Mouse (Mus musculus): ENCODE measurements at regions not wholly inside any gene's neighbourhood (a gene's known extent, or its start where the extent isn't known, plus 50 kb on each side); places are given as distances from the start of the nearest gene placed in this dataset.

GRCm38 (mm10) chr13:98579731-98580130 is 57.5 kb downstream of the Tmem174 start:
- DNase-seq (ENCODE audit: low spot score) = no peak

GRCm38 (mm10) chr13:98578426-98579066 is 58.7 kb downstream of the Tmem174 start:
- DNase-seq (ENCODE audit: low spot score) = peak; percentile 68

- DNase-seq (ENCODE audit: low spot score) = no peak
Measured at GRCm38 (mm10) chr13:98576061-98576460, 61.1 kb downstream of the Tmem174 start.

- no peak for DNase-seq (ENCODE audit: low spot score)
Measured at GRCm38 (mm10) chr13:98574057-98574323, 63.2 kb downstream of the Tmem174 start.

- DNase-seq (ENCODE audit: low spot score) = no peak
Measured at GRCm38 (mm10) chr13:98573261-98574056, 63.8 kb downstream of the Tmem174 start.

- DNase-seq (ENCODE audit: low spot score) = no peak
Measured at GRCm38 (mm10) chr13:98572581-98573260, 64.5 kb downstream of the Tmem174 start.

GRCm38 (mm10) chr13:98572011-98572570 is 65.1 kb downstream of the Tmem174 start:
- no peak for DNase-seq (ENCODE audit: low spot score)

- DNase-seq (ENCODE audit: low spot score) = no peak
Measured at GRCm38 (mm10) chr13:98571051-98571450, 66.2 kb downstream of the Tmem174 start.

GRCm38 (mm10) chr13:98555693-98556092 is 63.9 kb upstream of the Gm10320 start:
- no peak for DNase-seq (ENCODE audit: low spot score)

GRCm38 (mm10) chr13:98551471-98552020 is 59.7 kb upstream of the Gm10320 start:
- DNase-seq (ENCODE audit: low spot score) = no peak

GRCm38 (mm10) chr13:98547223-98547622 is 55.4 kb upstream of the Gm10320 start:
- no peak for DNase-seq (ENCODE audit: low spot score)

- DNase-seq (ENCODE audit: low spot score) = no peak
Measured at GRCm38 (mm10) chr13:98546116-98546515, 54.3 kb upstream of the Gm10320 start.

- DNase-seq (ENCODE audit: low spot score) = peak; percentile 22
Measured at GRCm38 (mm10) chr13:98545398-98545797, 53.6 kb upstream of the Gm10320 start.

- no peak for DNase-seq (ENCODE audit: low spot score)
Measured at GRCm38 (mm10) chr13:98544051-98544450, 52.2 kb upstream of the Gm10320 start.
